Mouse (Mus musculus) cerebellum, adult 18-20 months (tissue): ENCODE measurements around the gene Slc22a28.
"Not testable (repeated sequence)": the region's sequence is repeated elsewhere in the genome, so short reads cannot be mapped to it uniquely, and the experiment has no call there.

Experiments used
- DNase-seq, 2 experiments: peaks; one replicate each; pipeline ENCODE4 v3.0.0; 2021

The Slc22a28 gene

GRCm38 (mm10) chr19:8131881-8132280 is at the start of gene Slc22a28:
Gene Slc22a28, minus strand, starts transcription at chr19:8131982.
- DNase-seq: not testable (repeated sequence)

GRCm38 (mm10) chr19:8148787-8149523 is 17.2 kb upstream of the Slc22a28 start:
- DNase-seq: no peak

DNA sequence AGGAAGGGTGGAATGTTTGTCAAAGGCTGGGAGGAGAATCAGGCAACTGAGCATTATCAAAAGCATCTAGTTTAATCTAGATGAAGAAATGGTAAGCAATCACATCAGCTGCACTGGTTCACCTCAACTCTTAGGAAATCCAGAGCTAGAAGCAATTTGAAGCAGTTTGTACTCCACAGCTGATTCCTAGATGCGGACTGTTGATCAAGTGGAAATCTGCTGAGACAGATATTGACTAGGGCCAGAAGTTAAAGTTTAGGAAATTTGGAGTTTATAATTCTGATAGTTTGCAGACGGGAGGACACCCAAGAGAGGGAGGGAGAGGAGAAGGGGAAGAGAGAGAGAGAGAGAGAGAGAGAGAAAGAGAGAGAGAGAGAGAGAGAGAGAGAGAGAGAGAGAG is 10.9 kb upstream of the Slc22a28 start:
- not testable (repeated sequence) for DNase-seq

GRCm38 (mm10) chr19:8134127-8134841 is 2.5 kb upstream of the Slc22a28 start:
- DNase-seq: not testable (repeated sequence)

DNA sequence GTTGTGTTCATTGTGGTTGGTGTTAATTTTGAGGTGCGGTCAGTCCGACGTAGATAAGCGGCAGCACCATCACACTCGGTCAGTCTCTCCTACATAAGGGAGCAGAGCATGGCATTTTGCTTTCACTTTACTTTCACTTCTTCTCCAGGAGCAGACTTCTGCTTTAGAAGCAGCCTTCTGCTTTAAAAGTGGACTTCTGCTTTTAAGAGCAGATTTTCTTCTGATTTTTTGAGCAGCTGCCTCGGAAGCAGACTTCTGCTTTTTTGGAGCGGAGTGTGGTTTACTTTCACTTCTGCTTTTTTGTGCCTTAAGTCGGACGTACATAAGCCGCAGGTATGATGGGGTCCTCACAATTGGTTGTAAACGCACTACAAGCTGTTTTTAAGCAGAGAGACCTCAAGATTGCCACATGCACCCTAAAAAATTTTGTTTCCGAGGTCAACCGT is 111.9 kb downstream of the Slc22a28 start:
- DNase-seq: no peak

- DNase-seq: not testable (repeated sequence)
These were observed 112.4 kb downstream of the Slc22a28 start for GRCm38 (mm10) chr19:8019329-8019851.

GRCm38 (mm10) chr19:8018535-8018934 is 113.2 kb downstream of the Slc22a28 start:
- DNase-seq: not testable (repeated sequence)
